Mouse (Mus musculus) kidney, adult 2 months (tissue): ENCODE data around the gene Fzd2. TPM values are rescaled to one million over a fixed set of nuclear protein-coding genes. Genes with fewer than 3 reads are reported as not detected.

Experiments used
- DNase-seq: peaks from one replicate; pipeline ENCODE4 v3.0.0; 2021
- H3K27ac ChIP-seq: fragments of 200-500 bp; 2 replicates; pipeline ENCODE4 v1.5.1; 2012; ENCODE audit warnings: low read depth, low read length, control low read depth, inconsistent platforms; ENCODE audit not compliant: insufficient read depth
- H3K27me3 ChIP-seq: fragments of 200-500 bp; replicated peaks from 2 replicates; pipeline ENCODE4 v1.6.1; 2012; ENCODE audit warnings: mild to moderate bottlenecking, moderate library complexity, low read length, inconsistent platforms; ENCODE audit not compliant: control insufficient read depth, insufficient read depth
- H3K36me3 ChIP-seq: fragments of 200-500 bp; 2 replicates; pipeline ENCODE4 v1.6.1; 2012; ENCODE audit warnings: mild to moderate bottlenecking, moderate library complexity, low read length, inconsistent platforms; ENCODE audit not compliant: control insufficient read depth, insufficient read depth
- H3K4me1 ChIP-seq: fragments of 200-500 bp; 2 replicates; pipeline ENCODE4 v1.6.1; 2011; ENCODE audit warnings: low read length; ENCODE audit not compliant: control insufficient read depth, insufficient read depth
- H3K4me3 ChIP-seq: fragments of 200-500 bp; 2 replicates; pipeline ENCODE4 v1.5.1; 2011; ENCODE audit warnings: mild to moderate bottlenecking, low read depth, low read length, control low read depth; ENCODE audit not compliant: insufficient read depth
- CTCF ChIP-seq: fragments of 200-500 bp; conservative IDR thresholded peaks from 2 replicates; pipeline ENCODE4 v1.5.1; 2011; ENCODE audit warnings: low read depth, mild to moderate bottlenecking, control low read depth, low read length, moderate library complexity, mixed read lengths; ENCODE audit not compliant: insufficient read depth, insufficient read length
- POLR2A ChIP-seq: fragments of 200-500 bp; IDR thresholded peaks from one replicate; pipeline ENCODE4 v1.6.1; 2011; ENCODE audit warnings: low read depth, low read length, control low read depth
- WGBS: fragments of 180-500 bp; shearing (Covaris S2); methylation state at CpG from one replicate; pipeline ENCODE4 v1.1.7; 2018; 5-methylcytosine and 5-hydroxymethylcytosine counted together
- polyA plus RNA-seq: library from polyadenylated mRNA; depleted of rRNA; stranded (reverse); fragments of >200 nt; gene quantifications from 2 replicates; pipeline ENCODE4 v1.2.3, GENCODE M21; 2012

The Fzd2 gene
- polyA plus RNA-seq, 1 experiment = 8.5 TPM

GRCm38 (mm10) chr11:102575034-102575433 is 29.2 kb upstream of the Fzd2 start:
- TF ChIP-seq POLR2A (no peak), CTCF (no peak)
- Histone ChIP-seq H3K4me3 (no peak overlapping the region), H3K36me3 (no peaks in the 10 kb centered on the region), H3K27ac (no peak overlapping the region), H3K27me3 (no peaks in the 10 kb centered on the region), H3K4me1 (no peaks in the 10 kb centered on the region; the same call in 1 of the 2 replicates)
- DNase-seq = no peak
- 81% methylated on average over 1 of the region's 1 CpGs for WGBS

- TF ChIP-seq CTCF (no peak), POLR2A (no peak)
Measured at GRCm38 (mm10) chr11:102576050-102576754, 28.0 kb upstream of the Fzd2 start.

GRCm38 (mm10) chr11:102578341-102579118 is 25.7 kb upstream of the Fzd2 start:
- WGBS = 5% methylated on average over 27 of the region's 27 CpGs
- TF ChIP-seq POLR2A (no peak), CTCF (peak; percentile 83)
- DNase-seq = peak; percentile 84
- no peak overlapping the region for H3K27ac ChIP-seq
- no peaks in the 10 kb centered on the region for H3K27me3 ChIP-seq
- no peaks in the 10 kb centered on the region for H3K36me3 ChIP-seq
- peak overlapping the region; percentile 38 for H3K4me3 ChIP-seq
- 0 out of 2 replicates have a peak, but pooled peaks cover 3% of the 10 kb centered on the region for H3K4me1 ChIP-seq

More at GRCm38 (mm10) chr11:102576050-102576754, 28.0 kb upstream of the Fzd2 start:
- no peaks in the 10 kb centered on the region for H3K27me3 ChIP-seq
- no peak overlapping the region for H3K4me3 ChIP-seq
- H3K36me3 ChIP-seq = no peaks in the 10 kb centered on the region
- DNase-seq = no peak
- H3K27ac ChIP-seq = no peak overlapping the region
- no peaks in the 10 kb centered on the region; the same call in 1 of the 2 replicates for H3K4me1 ChIP-seq
- 63% methylated on average over 13 of the region's 13 CpGs for WGBS

- H3K27ac ChIP-seq = no peak within 1 kb of the TSS
- DNase-seq = peak; percentile 2
Measured at GRCm38 (mm10) chr11:102579165-102580033, 24.8 kb upstream of the Fzd2 start, which contains the start of gene Gm11627. TSS of gene Gm11627 (minus strand) at chr11:102579461.

GRCm38 (mm10) chr11:102580034-102580330 is 24.2 kb upstream of the Fzd2 start:
- H3K27ac ChIP-seq = no peak overlapping the region
- H3K4me3 ChIP-seq = no peak overlapping the region
- WGBS = 78% methylated on average over 3 of the region's 3 CpGs
- no peaks in the 10 kb centered on the region for H3K27me3 ChIP-seq
- no peaks in the 10 kb centered on the region for H3K36me3 ChIP-seq
- H3K4me1 ChIP-seq = 0 out of 2 replicates have a peak, but pooled peaks cover 3% of the 10 kb centered on the region
- no peak for DNase-seq
- TF ChIP-seq CTCF (no peak), POLR2A (no peak)

More at GRCm38 (mm10) chr11:102579165-102580033, 24.8 kb upstream of the Fzd2 start, which contains the start of gene Gm11627:
- H3K27me3 ChIP-seq = no peaks in the 10 kb centered on the region
- no peaks in the 10 kb centered on the region for H3K36me3 ChIP-seq
- H3K4me1 ChIP-seq = 0 out of 2 replicates have a peak, but pooled peaks cover 3% of the 10 kb centered on the region
- no peak for TF ChIP-seq CTCF
- no peak for TF ChIP-seq POLR2A
- WGBS = 25% methylated on average over 23 of the region's 23 CpGs
- H3K4me3 ChIP-seq = peak within 1 kb of the TSS; percentile 38

- peak; percentile 4 for DNase-seq
- Histone ChIP-seq H3K36me3 (no peaks in the 10 kb centered on the region), H3K4me3 (no peak overlapping the region), H3K4me1 (0 out of 2 replicates have a peak, but pooled peaks cover 3% of the 10 kb centered on the region), H3K27me3 (no peaks in the 10 kb centered on the region), H3K27ac (0 out of 2 replicates have a peak overlapping the region, but pooled peaks have one; percentile 3)
- 48% methylated on average over 11 of the region's 11 CpGs for whole genome bisulfite sequencing
- no peak for TF ChIP-seq CTCF
- TF ChIP-seq POLR2A = no peak
Measured at GRCm38 (mm10) chr11:102581281-102582015, 22.7 kb upstream of the Fzd2 start.
